Mouse (Mus musculus) embryonic facial prominence, embryonic 11.5 days (tissue): ENCODE data around the gene Tlr2. TPM values are rescaled to one million over a fixed set of nuclear protein-coding genes. Genes with fewer than 3 reads are reported as not detected.
"Not testable (repeated sequence)": the region's sequence is repeated elsewhere in the genome, so short reads cannot be mapped to it uniquely, and the experiment has no call there.

Experiments used
- ATAC-seq: fragments of 200-750 bp; cut with Nextera tagmentation; replicated peaks from 2 replicates; pipeline ENCODE4 v1.8.0; 2017; ENCODE audit warnings: low read depth; ENCODE audit not compliant: insufficient number of reproducible peaks, low FRiP score, low TSS enrichment
- DNase-seq: peaks from one replicate; pipeline ENCODE4 v3.0.0-alpha.2; 2015; ENCODE audit warnings: low spot score
- H3K27ac ChIP-seq: fragments of 300-500 bp; sonication (generic); replicated peaks from 2 replicates; pipeline ENCODE4 v1.5.1; 2014; ENCODE audit warnings: mild to moderate bottlenecking, low read depth, low read length, control low read depth
- H3K27me3 ChIP-seq: fragments of 300-500 bp; sonication (generic); 2 replicates; pipeline ENCODE4 v1.6.1; 2014; ENCODE audit warnings: mild to moderate bottlenecking, low read length, moderate library complexity, mixed read lengths; ENCODE audit not compliant: control insufficient read depth, insufficient read depth
- H3K36me3 ChIP-seq: fragments of 300-500 bp; sonication (generic); replicated peaks from 2 replicates; pipeline ENCODE4 v1.6.1; 2014; ENCODE audit warnings: low read depth, mild to moderate bottlenecking, low read length, moderate library complexity, mixed read lengths; ENCODE audit not compliant: control insufficient read depth, insufficient read depth
- H3K4me1 ChIP-seq: fragments of 300-500 bp; sonication (generic); 2 replicates; pipeline ENCODE4 v1.6.1; 2014; ENCODE audit warnings: low read length, mixed read lengths; ENCODE audit not compliant: control insufficient read depth, insufficient read depth
- H3K4me2 ChIP-seq: fragments of 300-500 bp; sonication (generic); 2 replicates; pipeline ENCODE4 v1.6.1; 2014; ENCODE audit warnings: low read depth, mild to moderate bottlenecking, control low read depth, low read length, moderate library complexity
- H3K4me3 ChIP-seq: fragments of 300-500 bp; sonication (generic); 2 replicates; pipeline ENCODE4 v1.5.1; 2014; ENCODE audit warnings: low read depth, low read length, control low read depth
- H3K9ac ChIP-seq: fragments of 300-500 bp; sonication (generic); replicated peaks from 2 replicates; pipeline ENCODE4 v1.6.1; 2014; ENCODE audit warnings: mild to moderate bottlenecking, control low read depth, low read length
- H3K9me3 ChIP-seq: fragments of 300-500 bp; sonication (generic); replicated peaks from 2 replicates; pipeline ENCODE4 v1.6.1; 2016; ENCODE audit warnings: mild to moderate bottlenecking, low read length, inconsistent platforms, mixed read lengths; ENCODE audit not compliant: control insufficient read depth
- WGBS: fragments of 180-500 bp; shearing (Covaris S2); extraction: QIAGEN DNeasy Blood & Tissue Kit; methylation state at CpG from one replicate; pipeline ENCODE4 v1.1.7; 2014; 5-methylcytosine and 5-hydroxymethylcytosine counted together
- polyA plus RNA-seq: library from polyadenylated mRNA; unstranded; fragments of >200 nt; fragmentation: Nextera tagmentation; extraction: Ambion mirVana; gene quantifications from 2 replicates; pipeline ENCODE4 v1.2.1, GENCODE M21; 2014

Tlr2 gene
- polyA plus RNA-seq, 1 experiment from 2014 or later = 3.1 TPM

DNA sequence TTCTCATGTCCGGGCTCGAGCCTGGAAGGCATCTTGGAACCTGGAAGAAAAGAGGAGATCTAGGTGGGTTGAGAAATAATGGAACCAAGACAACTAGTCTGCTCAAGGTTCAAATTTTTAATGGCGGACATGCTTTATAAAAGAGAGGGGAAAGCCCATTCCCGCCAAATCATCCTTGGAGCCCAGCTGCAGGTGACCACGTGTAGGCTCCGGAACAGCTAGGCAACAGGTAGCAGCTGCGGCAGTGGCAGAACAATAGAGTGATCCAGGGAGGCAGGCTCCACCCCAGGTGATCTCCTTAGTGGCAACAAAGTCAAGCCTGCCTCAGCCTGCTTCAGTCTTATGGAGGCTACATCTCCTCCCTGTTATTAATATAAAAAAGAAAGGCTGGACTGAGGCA, 30.0 kb upstream of the Tlr2 start:
- not testable (repeated sequence) for H3K4me2 ChIP-seq, H3K27me3 ChIP-seq, H3K4me1 ChIP-seq, H3K27ac ChIP-seq, H3K4me3 ChIP-seq, H3K36me3 ChIP-seq, DNase-seq, H3K9me3 ChIP-seq, H3K9ac ChIP-seq, ATAC-seq
- WGBS = 91% methylated on average over 7 of the region's 7 CpGs

DNA sequence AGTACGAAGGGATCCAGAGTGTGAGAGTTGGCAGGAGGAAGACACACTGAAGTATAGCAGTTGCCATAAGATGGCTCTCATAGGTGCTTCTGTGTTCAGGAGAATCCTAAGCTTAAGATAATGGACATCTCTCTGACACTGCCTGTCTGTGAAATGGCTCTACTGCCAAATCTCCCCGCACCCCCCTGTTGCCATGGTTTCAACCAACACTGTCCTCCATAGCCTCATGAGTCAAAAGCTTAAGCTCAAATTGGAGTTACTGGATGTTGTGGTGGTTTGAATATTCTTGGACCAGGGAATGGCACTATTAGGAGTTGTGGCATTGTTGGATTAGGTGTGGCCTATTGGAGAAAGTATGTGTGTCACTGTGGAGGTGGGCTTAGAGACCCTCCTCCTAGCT, 28.2 kb upstream of the Tlr2 start:
- DNase-seq (no peak), ATAC-seq (no peak)
- Histone ChIP-seq H3K4me1 (no peaks in the 10 kb centered on the region), H3K9me3 (no peaks in the 10 kb centered on the region), H3K27me3 (no peaks in the 10 kb centered on the region), H3K9ac (no peak overlapping the region), H3K36me3 (no peaks in the 10 kb centered on the region), H3K4me3 (no peak overlapping the region), H3K27ac (no peak overlapping the region), H3K4me2 (no peak overlapping the region)
- 92% methylated on average over 2 of the region's 2 CpGs for WGBS

DNA sequence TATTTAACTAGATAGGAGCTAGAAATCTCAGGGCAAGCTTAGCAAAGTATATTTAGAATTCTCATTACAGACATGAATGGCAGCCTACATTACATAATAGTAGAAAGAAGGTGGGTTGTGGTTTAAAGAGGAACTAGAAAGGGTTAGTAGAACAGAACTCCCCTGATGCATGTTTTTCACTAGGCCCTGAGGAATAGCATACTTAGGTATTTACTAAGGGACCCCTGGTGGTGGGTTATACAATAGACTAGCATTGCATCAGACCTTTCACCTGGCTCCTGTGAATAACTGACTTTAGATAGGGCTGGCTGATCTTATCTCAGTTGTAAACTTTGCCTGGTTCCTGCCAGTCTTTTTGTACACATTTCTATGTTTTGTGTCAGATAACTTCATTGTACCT, 25.5 kb upstream of the Tlr2 start:
- H3K9ac ChIP-seq, H3K9me3 ChIP-seq, H3K4me2 ChIP-seq, H3K27ac ChIP-seq, H3K4me3 ChIP-seq, ATAC-seq, H3K27me3 ChIP-seq, H3K36me3 ChIP-seq, H3K4me1 ChIP-seq, DNase-seq: not testable (repeated sequence)

DNA sequence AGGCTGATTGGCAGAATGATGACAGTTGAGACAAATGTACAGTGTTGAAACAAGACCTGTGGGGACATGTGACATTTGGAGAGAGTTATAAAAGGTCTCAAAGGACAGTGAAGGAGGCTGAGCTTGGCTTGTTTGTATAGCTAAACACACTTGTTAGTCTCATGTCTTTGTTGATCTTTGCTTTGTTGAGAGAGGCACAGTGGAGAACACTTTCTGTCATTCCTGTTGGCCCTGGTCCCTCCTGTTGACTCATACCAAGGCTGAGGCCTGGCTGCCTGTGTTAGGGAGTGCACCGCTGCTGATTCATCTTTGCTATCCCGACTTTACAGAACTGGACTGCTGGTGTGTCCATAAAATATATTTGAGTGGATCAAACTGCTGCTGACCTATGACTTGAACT, 23.6 kb upstream of the Tlr2 start:
- Histone ChIP-seq H3K4me3 (no peak overlapping the region), H3K36me3 (no peaks in the 10 kb centered on the region), H3K4me1 (no peaks in the 10 kb centered on the region), H3K9me3 (no peaks in the 10 kb centered on the region), H3K4me2 (no peak overlapping the region), H3K27me3 (no peaks in the 10 kb centered on the region), H3K9ac (no peak overlapping the region), H3K27ac (no peak overlapping the region)
- 94% methylated on average over 2 of the region's 2 CpGs for WGBS
- DNase-seq (no peak), ATAC-seq (no peak)

DNA sequence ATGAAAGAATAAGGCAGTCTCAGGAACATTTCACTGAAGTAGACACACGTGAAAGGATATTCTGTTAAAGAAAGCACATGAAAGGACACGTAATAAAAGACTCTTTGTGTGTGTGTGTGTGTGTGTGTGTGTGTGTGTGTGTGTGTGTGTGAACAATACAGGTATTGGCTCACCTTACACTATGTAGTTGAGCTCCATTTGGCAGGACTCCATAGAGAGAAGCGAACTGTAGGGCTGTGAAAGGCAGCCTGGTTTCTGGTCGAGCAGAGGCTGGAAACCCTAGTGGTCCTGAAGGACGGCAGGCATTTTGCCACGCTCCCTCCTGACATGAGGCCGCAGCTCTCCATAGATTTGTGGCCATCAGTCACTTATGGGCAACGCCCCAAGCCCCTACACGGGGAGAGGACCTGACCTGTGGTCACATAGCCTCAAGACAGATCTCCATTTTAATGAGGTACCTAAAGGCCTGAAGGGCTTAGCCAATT, 22.5 kb upstream of the Tlr2 start:
- H3K27me3 ChIP-seq = no peaks in the 10 kb centered on the region
- ATAC-seq (no peak), DNase-seq (no peak)
- WGBS = 77% methylated on average over 9 of the region's 9 CpGs
- no peaks in the 10 kb centered on the region for H3K9me3 ChIP-seq
- no peak overlapping the region for H3K9ac ChIP-seq
- H3K4me1 ChIP-seq = no peaks in the 10 kb centered on the region
- no peak overlapping the region for H3K4me2 ChIP-seq
- H3K4me3 ChIP-seq = no peak overlapping the region
- H3K36me3 ChIP-seq = no peaks in the 10 kb centered on the region
- no peak overlapping the region for H3K27ac ChIP-seq

DNA sequence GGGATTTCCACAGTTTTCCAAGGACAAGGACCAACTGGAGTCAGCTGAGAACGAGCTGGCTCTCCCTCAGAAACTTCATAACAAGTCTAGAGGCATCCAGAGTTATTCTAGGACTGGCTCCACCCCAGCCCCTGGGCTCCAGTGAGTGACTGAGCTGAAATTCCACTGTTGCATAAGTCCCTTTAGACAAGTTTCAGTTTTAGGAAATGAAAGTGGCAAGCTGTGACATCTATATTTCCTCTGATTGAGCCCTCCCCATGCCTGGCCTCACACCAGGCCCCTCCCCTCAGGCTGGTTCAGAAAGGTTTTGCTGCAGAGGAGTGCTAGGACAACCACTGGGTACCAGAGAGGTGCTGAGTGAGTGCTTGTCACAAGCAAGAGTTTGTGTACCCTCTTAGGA, 21.4 kb upstream of the Tlr2 start:
- no peak overlapping the region for H3K4me2 ChIP-seq
- WGBS = 42% methylated on average over 1 of the region's 1 CpGs
- H3K27me3 ChIP-seq = no peaks in the 10 kb centered on the region
- H3K4me3 ChIP-seq = no peak overlapping the region
- ATAC-seq (no peak), DNase-seq (no peak)
- H3K9ac ChIP-seq = no peak overlapping the region
- H3K36me3 ChIP-seq = no peaks in the 10 kb centered on the region
- H3K9me3 ChIP-seq = no peaks in the 10 kb centered on the region
- H3K27ac ChIP-seq = no peak overlapping the region
- H3K4me1 ChIP-seq = no peaks in the 10 kb centered on the region

DNA sequence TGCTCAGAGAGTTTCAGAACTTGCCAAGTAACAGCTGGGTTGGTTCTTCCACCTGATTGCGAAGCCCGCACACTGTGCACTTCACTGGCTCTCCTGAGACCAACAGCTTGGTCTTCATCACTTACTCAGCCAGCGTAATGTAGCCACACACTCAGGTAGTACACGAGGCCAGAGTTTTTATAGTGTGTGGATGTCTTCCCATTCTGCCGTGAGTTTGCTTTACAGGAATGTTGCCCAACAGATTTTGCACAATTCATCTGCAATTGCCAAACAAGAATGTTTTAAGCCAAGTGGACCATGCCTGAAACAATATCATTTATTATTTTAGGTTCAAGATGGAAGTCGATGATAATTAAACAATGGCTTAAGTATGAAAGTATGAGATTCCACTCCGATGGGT, 18.0 kb upstream of the Tlr2 start:
- ATAC-seq = no peak
- Histone ChIP-seq H3K9ac (no peak overlapping the region), H3K27ac (no peak overlapping the region), H3K4me2 (no peak overlapping the region), H3K9me3 (no peaks in the 10 kb centered on the region), H3K36me3 (no peaks in the 10 kb centered on the region), H3K27me3 (no peaks in the 10 kb centered on the region), H3K4me1 (no peaks in the 10 kb centered on the region), H3K4me3 (no peak overlapping the region)
- no peak for DNase-seq
- 93% methylated on average over 7 of the region's 7 CpGs for WGBS

DNA sequence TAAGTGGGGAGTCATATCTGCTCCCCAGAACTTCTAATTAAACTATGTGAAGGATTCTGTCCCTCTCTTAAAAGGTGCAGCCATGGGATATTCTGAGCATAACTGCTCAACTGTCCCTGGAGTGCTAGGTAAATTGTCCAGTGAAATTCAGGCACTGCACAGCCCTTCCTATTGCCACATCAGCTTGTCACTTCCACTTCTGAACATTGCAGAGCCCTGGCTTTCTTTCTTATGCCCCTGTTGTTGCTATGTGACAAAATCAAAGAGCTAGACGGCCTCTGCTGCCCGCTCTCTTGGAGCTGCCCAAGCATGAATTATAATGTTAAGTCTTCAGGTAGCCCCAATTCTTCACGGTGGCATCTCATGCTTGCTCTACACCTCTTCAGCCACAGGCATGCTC, 17.5 kb upstream of the Tlr2 start:
- 84% methylated on average over 3 of the region's 3 CpGs for WGBS

More for the DNA sequence above, 17.5 kb upstream of the Tlr2 start:
- H3K4me2 ChIP-seq = no peak overlapping the region
- H3K27ac ChIP-seq = no peak overlapping the region
- H3K4me1 ChIP-seq = no peaks in the 10 kb centered on the region
- no peaks in the 10 kb centered on the region for H3K9me3 ChIP-seq
- H3K36me3 ChIP-seq = no peaks in the 10 kb centered on the region
- no peak overlapping the region for H3K9ac ChIP-seq
- ATAC-seq (no peak), DNase-seq (no peak)
- H3K4me3 ChIP-seq = no peak overlapping the region
- H3K27me3 ChIP-seq = no peaks in the 10 kb centered on the region
